19 mouse cellular contexts compared by ENCODE assay signal in the genomic region with DNA sequence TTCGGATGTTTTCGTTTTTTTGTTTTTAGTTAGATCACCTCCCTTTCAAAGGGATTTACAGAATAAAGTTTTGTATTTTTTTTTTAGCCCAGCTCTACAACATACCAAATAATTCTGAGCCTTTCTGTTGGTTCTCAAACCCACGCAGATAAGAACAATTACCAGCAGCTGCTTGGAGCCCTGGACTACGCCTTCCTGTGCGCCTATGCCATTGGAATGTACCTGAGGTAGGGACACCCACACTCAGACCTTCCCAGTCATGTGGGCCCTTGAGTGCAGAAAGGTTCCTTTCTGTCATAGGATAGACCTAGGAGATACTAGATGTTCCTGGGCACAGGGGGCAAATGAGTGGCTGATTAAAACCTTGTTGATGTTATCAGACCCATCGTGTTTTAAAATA. TPM values are rescaled to one million over a fixed set of nuclear protein-coding genes. Genes with fewer than 3 reads are reported as not detected.
DNase-seq lines count a peak whose midpoint lies in the region; ATAC-seq and TF ChIP-seq lines count a peak whose summit lies in the region.
"Had no signal": no experiment of that assay in that cellular context is flagged by ENCODE, and none has a peak within 500 bp of the region (broad histone marks: within the 10 kb centered on the region; RNA-seq: fewer than 3 reads in every experiment).

No protein-coding gene starts in this region.

- peak overlapping the region; percentile 71 for H3K27ac ChIP-seq in heart, embryonic 13.5 days (replicated peaks)
- H3K27ac ChIP-seq in heart, postnatal 0 days (ENCODE audit: low read depth) = peak overlapping the region; percentile 67; the same call in 1 of the 2 replicates

- ATAC-seq in heart, embryonic 13.5 days (ENCODE audit: extremely low read depth, insufficient number of reproducible peaks, low FRiP score, low TSS enrichment) = no peak
- ATAC-seq in heart, postnatal 0 days (ENCODE audit: insufficient read depth, low read depth) = no peak
- ATAC-seq: CD4-positive, CD25-positive, alpha-beta regulatory T cell, adult 4 months; forebrain, embryonic 13.5 days; inflammation-experienced regulatory T-cells, adult 6 months had no signal

- no peaks in the 10 kb centered on the region; the same call in 1 of the 2 replicates for H3K36me3 ChIP-seq in heart, embryonic 13.5 days
- no peaks in the 10 kb centered on the region for H3K36me3 ChIP-seq in heart, postnatal 0 days (replicated peaks; ENCODE audit: control insufficient read depth, insufficient read depth, low read length)
- H3K36me3 ChIP-seq: embryonic facial prominence, embryonic 10.5 days; G1E had no signal

- TF ChIP-seq EP300 in heart, postnatal 0 days (IDR thresholded peaks at IDR 0.05; ENCODE audit: low read depth) = no peak

- no peak for DNase-seq in heart, postnatal 36 days
- no peak for DNase-seq in heart, postnatal 0 days (ENCODE audit: low spot score)
- no peak for DNase-seq in heart, postnatal 14 days
- peak; percentile 34 for DNase-seq in lung, postnatal 36 days
- no peak for DNase-seq in lung, postnatal 4 days
- no peak for DNase-seq in urinary bladder, postnatal 36 days (ENCODE audit: low spot score in 2 of 2)
- DNase-seq: adrenal gland, adult 8-10 months; adrenal gland, postnatal 36 days; B cell, adult 2 months; cerebellum, adult 2 months; cerebellum, postnatal 10 days; forebrain, postnatal 0 days; gastrocnemius, postnatal 14 days had no signal

- H3K4me3 ChIP-seq in heart, embryonic 13.5 days = no peak overlapping the region
- H3K4me3 ChIP-seq in heart, postnatal 0 days (ENCODE audit: low read depth, low read length) = no peak overlapping the region
- H3K4me3 ChIP-seq: forebrain, embryonic 13.5 days had no signal

- intact Hi-C loops in heart, postnatal 36 days (cut with DNase I) = no loop called here
- intact Hi-C loops in heart, postnatal 14 days (cut with DNase I) = no loop called here

- no peak overlapping the region for H3K4me2 ChIP-seq in heart, embryonic 13.5 days
- H3K4me2 ChIP-seq in heart, postnatal 0 days (ENCODE audit: low read depth, low read length) = no peak overlapping the region
- H3K4me2 ChIP-seq: forebrain, embryonic 13.5 days had no signal

- no peaks in the 10 kb centered on the region for H3K9me3 ChIP-seq in heart, embryonic 13.5 days
- no peaks in the 10 kb centered on the region for H3K9me3 ChIP-seq in heart, postnatal 0 days (replicated peaks; ENCODE audit: control insufficient read depth, low read length)
- H3K9me3 ChIP-seq: embryonic facial prominence, embryonic 10.5 days; forebrain, embryonic 13.5 days had no signal

- TF ChIP-seq CTCF in heart, postnatal 0 days (IDR thresholded peaks at IDR 0.05; ENCODE audit: low read depth) = no peak

- peaks cover 18% of the 10 kb centered on the region for H3K4me1 ChIP-seq in heart, embryonic 13.5 days
- H3K4me1 ChIP-seq in heart, postnatal 0 days (ENCODE audit: control insufficient read depth, insufficient read depth) = peaks cover 13% of the 10 kb centered on the region

- H3K9ac ChIP-seq in heart, embryonic 13.5 days = no peak overlapping the region
- no peak overlapping the region for H3K9ac ChIP-seq in heart, postnatal 0 days (replicated peaks; ENCODE audit: low read depth, low read length)
- H3K9ac ChIP-seq: forebrain, embryonic 13.5 days; forebrain, postnatal 0 days had no signal

- no peaks in the 10 kb centered on the region for H3K27me3 ChIP-seq in heart, embryonic 13.5 days (replicated peaks)
- H3K27me3 ChIP-seq in heart, postnatal 0 days (ENCODE audit: control insufficient read depth, insufficient read depth, low read length) = no peaks in the 10 kb centered on the region
- H3K27me3 ChIP-seq: forebrain, embryonic 13.5 days had no signal

- 56% methylated on average over 6 of the region's 6 CpGs for WGBS in heart, embryonic 13.5 days
- 35% methylated on average over 6 of the region's 6 CpGs for WGBS in heart, postnatal 0 days

RNA-seq across cellular contexts. Expression of a gene that starts 29.4 kb away (rescaled TPM):
- 6.5 and 6.7 TPM in 2 replicates for polyA plus RNA-seq in heart, embryonic 13.5 days (2015; fragmentation: Nextera tagmentation; extraction: Ambion mirVana)
- 10 to 100 TPM; 11.1 to 12.5 TPM for total RNA-seq in heart, postnatal 36 days (2021)
- total RNA-seq in heart, postnatal 0 days (2014; rRNA removed; ENCODE audit: low replicate concordance) = 16.8 and 37.9 TPM in 2 replicates
- 9.7 and 13.5 TPM in 2 replicates for polyA plus RNA-seq in heart, postnatal 0 days (2015; fragmentation: Nextera tagmentation; extraction: Ambion mirVana)
- total RNA-seq in heart, postnatal 14 days (2021) = 10 to 100 TPM; 11.7 to 12.3 TPM
- polyA plus RNA-seq: G1E had no signal

RNA-seq across cellular contexts. Expression of a gene that starts 38.8 kb away (rescaled TPM):
- 1.4 and 1.6 TPM in 2 replicates for polyA plus RNA-seq in heart, embryonic 13.5 days (2015; fragmentation: Nextera tagmentation; extraction: Ambion mirVana)
- 1 to 10 TPM; 1.0 to 1.2 TPM for total RNA-seq in heart, postnatal 36 days (2021)
- total RNA-seq in heart, postnatal 0 days (2014; rRNA removed; ENCODE audit: low replicate concordance) = 0.27 TPM in 1 of 2 replicates, not detected in the other
- 1.6 and 2.3 TPM in 2 replicates for polyA plus RNA-seq in heart, postnatal 0 days (2015; fragmentation: Nextera tagmentation; extraction: Ambion mirVana)
- 1 to 10 TPM; 1.5 to 1.6 TPM for total RNA-seq in heart, postnatal 14 days (2021)
- total RNA-seq: G1E had no signal
- polyA plus RNA-seq: G1E had no signal
